Mouse (Mus musculus) intestine, embryonic 15.5 days (tissue): ENCODE measurements around the gene Gm20388. TPM values are rescaled to one million over a fixed set of nuclear protein-coding genes. Genes with fewer than 3 reads are reported as not detected.

Experiments
- ATAC-seq: fragments of 200-750 bp; cut with Nextera tagmentation; 2 replicates; pipeline ENCODE4 v1.8.0; 2017; ENCODE audit warnings: moderate TSS enrichment, moderate library complexity
- H3K27ac ChIP-seq: fragments of 300-500 bp; sonication (generic); 2 replicates; pipeline ENCODE4 v1.5.1; 2015; ENCODE audit warnings: mild to moderate bottlenecking, inconsistent platforms
- H3K27me3 ChIP-seq: fragments of 300-500 bp; sonication (generic); replicated peaks from 2 replicates; pipeline ENCODE4 v1.6.1; 2015; ENCODE audit warnings: inconsistent platforms
- H3K36me3 ChIP-seq: fragments of 300-500 bp; sonication (generic); 2 replicates; pipeline ENCODE4 v1.6.1; 2015; ENCODE audit warnings: inconsistent platforms
- H3K4me1 ChIP-seq: fragments of 300-500 bp; sonication (generic); replicated peaks from 2 replicates; pipeline ENCODE4 v1.6.1; 2015; ENCODE audit warnings: inconsistent platforms
- H3K4me2 ChIP-seq: fragments of 300-500 bp; sonication (generic); replicated peaks from 2 replicates; pipeline ENCODE4 v1.6.1; 2015; ENCODE audit warnings: mild to moderate bottlenecking, inconsistent platforms
- H3K4me3 ChIP-seq: fragments of 300-500 bp; sonication (generic); replicated peaks from 2 replicates; pipeline ENCODE4 v1.5.1; 2015; ENCODE audit warnings: inconsistent platforms
- H3K9ac ChIP-seq: fragments of 300-500 bp; sonication (generic); 2 replicates; pipeline ENCODE4 v1.6.1; 2015; ENCODE audit warnings: inconsistent platforms
- H3K9me3 ChIP-seq: fragments of 300-500 bp; sonication (generic); 2 replicates; pipeline ENCODE4 v1.6.1; 2016; ENCODE audit warnings: inconsistent platforms
- WGBS: fragments of 180-500 bp; shearing (Covaris S2); methylation state at CpG from one replicate; pipeline ENCODE4 v1.1.7; 2015; 5-methylcytosine and 5-hydroxymethylcytosine counted together
- polyA plus RNA-seq: library from polyadenylated mRNA; unstranded; fragments of >200 nt; fragmentation: Nextera tagmentation; extraction: Ambion mirVana; gene quantifications from 2 replicates; pipeline ENCODE4 v1.2.1, GENCODE M21; 2015

Gene Gm20388
- polyA plus RNA-seq, 1 experiment from 2014 or later: not detected

GRCm38 (mm10) chr8:121361166-121361565, 1450.5 kb downstream of the Gm20388 start:
- Histone ChIP-seq H3K36me3 (no peaks in the 10 kb centered on the region), H3K9me3 (no peaks in the 10 kb centered on the region), H3K4me3 (no peak overlapping the region), H3K9ac (no peak overlapping the region), H3K27me3 (peaks cover 33% of the 10 kb centered on the region), H3K27ac (no peak overlapping the region), H3K4me1 (peaks cover 22% of the 10 kb centered on the region), H3K4me2 (no peak overlapping the region)
- 66% methylated on average over 8 of the region's 8 CpGs for WGBS
- no peak for ATAC-seq

GRCm38 (mm10) chr8:121364646-121365045, 1454.0 kb downstream of the Gm20388 start:
- WGBS: 85% methylated on average over 6 of the region's 6 CpGs
- H3K27ac ChIP-seq: no peak overlapping the region

GRCm38 (mm10) chr8:121365150-121365549, 1454.5 kb downstream of the Gm20388 start:
- no peak overlapping the region for H3K9ac ChIP-seq
- H3K4me1 ChIP-seq: peaks cover 21% of the 10 kb centered on the region
- H3K4me2 ChIP-seq: no peak overlapping the region
- no peak overlapping the region for H3K27ac ChIP-seq
- H3K4me3 ChIP-seq: no peak overlapping the region
- 71% methylated on average over 3 of the region's 3 CpGs for WGBS
- ATAC-seq: peak; percentile 48; the same call in 1 of the 2 replicates
- no peaks in the 10 kb centered on the region for H3K9me3 ChIP-seq
- peaks cover 49% of the 10 kb centered on the region for H3K27me3 ChIP-seq
- H3K36me3 ChIP-seq: no peaks in the 10 kb centered on the region

More at GRCm38 (mm10) chr8:121364646-121365045, 1454.0 kb downstream of the Gm20388 start:
- Histone ChIP-seq H3K4me3 (no peak overlapping the region), H3K9me3 (no peaks in the 10 kb centered on the region), H3K4me1 (peaks cover 26% of the 10 kb centered on the region), H3K9ac (no peak overlapping the region), H3K36me3 (no peaks in the 10 kb centered on the region), H3K4me2 (no peak overlapping the region), H3K27me3 (peaks cover 45% of the 10 kb centered on the region)
- no peak for ATAC-seq

GRCm38 (mm10) chr8:121366655-121367054, 1456.0 kb downstream of the Gm20388 start:
- Histone ChIP-seq H3K36me3 (no peaks in the 10 kb centered on the region), H3K4me2 (no peak overlapping the region), H3K4me3 (no peak overlapping the region), H3K27me3 (peaks cover 39% of the 10 kb centered on the region), H3K9me3 (no peaks in the 10 kb centered on the region), H3K4me1 (peaks cover 17% of the 10 kb centered on the region), H3K27ac (no peak overlapping the region), H3K9ac (no peak overlapping the region)
- 54% methylated on average over 12 of the region's 12 CpGs for WGBS
- no peak for ATAC-seq

GRCm38 (mm10) chr8:121368799-121369198, 1458.2 kb downstream of the Gm20388 start:
- no peak for ATAC-seq
- 24% methylated on average over 11 of the region's 11 CpGs for WGBS
- Histone ChIP-seq H3K4me2 (no peak overlapping the region), H3K36me3 (no peaks in the 10 kb centered on the region), H3K9me3 (no peaks in the 10 kb centered on the region), H3K27ac (no peak overlapping the region), H3K4me3 (no peak overlapping the region), H3K9ac (no peak overlapping the region), H3K4me1 (peaks cover 17% of the 10 kb centered on the region), H3K27me3 (peaks cover 32% of the 10 kb centered on the region)

- no peaks in the 10 kb centered on the region for H3K36me3 ChIP-seq
- peaks cover 26% of the 10 kb centered on the region for H3K27me3 ChIP-seq
- no peak overlapping the region for H3K4me2 ChIP-seq
- H3K4me3 ChIP-seq: no peak overlapping the region
- H3K27ac ChIP-seq: no peak overlapping the region
- ATAC-seq: no peak
- no peaks in the 10 kb centered on the region for H3K9me3 ChIP-seq
- 83% methylated on average over 11 of the region's 11 CpGs for WGBS
- no peak overlapping the region for H3K9ac ChIP-seq
- peaks cover 21% of the 10 kb centered on the region for H3K4me1 ChIP-seq
Observed at GRCm38 (mm10) chr8:121369378-121369777, 1458.7 kb downstream of the Gm20388 start.

- 70% methylated on average over 9 of the region's 9 CpGs for WGBS
- Histone ChIP-seq H3K27me3 (peaks cover 23% of the 10 kb centered on the region), H3K27ac (no peak overlapping the region), H3K4me1 (peaks cover 29% of the 10 kb centered on the region), H3K9ac (no peak overlapping the region), H3K36me3 (no peaks in the 10 kb centered on the region), H3K4me3 (no peak overlapping the region), H3K4me2 (no peak overlapping the region), H3K9me3 (no peaks in the 10 kb centered on the region)
- no peak for ATAC-seq
Observed at GRCm38 (mm10) chr8:121371287-121371686, 1460.6 kb downstream of the Gm20388 start.

GRCm38 (mm10) chr8:121371911-121372638, 1461.4 kb downstream of the Gm20388 start:
- Histone ChIP-seq H3K4me1 (peaks cover 32% of the 10 kb centered on the region), H3K4me3 (no peak overlapping the region), H3K27ac (no peak overlapping the region), H3K9ac (no peak overlapping the region), H3K4me2 (no peak overlapping the region), H3K27me3 (peaks cover 23% of the 10 kb centered on the region), H3K9me3 (no peaks in the 10 kb centered on the region), H3K36me3 (no peaks in the 10 kb centered on the region)
- no peak for ATAC-seq
- WGBS: 83% methylated on average over 25 of the region's 25 CpGs

GRCm38 (mm10) chr8:121372639-121372986, 1462.0 kb downstream of the Gm20388 start:
- Histone ChIP-seq H3K4me2 (no peak overlapping the region), H3K9ac (no peak overlapping the region), H3K36me3 (no peaks in the 10 kb centered on the region), H3K4me1 (peaks cover 38% of the 10 kb centered on the region), H3K27ac (no peak overlapping the region), H3K9me3 (no peaks in the 10 kb centered on the region), H3K27me3 (peaks cover 20% of the 10 kb centered on the region), H3K4me3 (no peak overlapping the region)
- ATAC-seq: no peak
- WGBS: 77% methylated on average over 10 of the region's 10 CpGs

GRCm38 (mm10) chr8:121374284-121374683, 1463.6 kb downstream of the Gm20388 start:
- peaks cover 12% of the 10 kb centered on the region for H3K27me3 ChIP-seq
- peaks cover 30% of the 10 kb centered on the region for H3K4me1 ChIP-seq
- H3K4me3 ChIP-seq: no peak overlapping the region
- no peak overlapping the region for H3K9ac ChIP-seq
- 34% methylated on average over 9 of the region's 9 CpGs for WGBS
- no peaks in the 10 kb centered on the region for H3K36me3 ChIP-seq
- no peaks in the 10 kb centered on the region for H3K9me3 ChIP-seq
- H3K27ac ChIP-seq: no peak overlapping the region
- H3K4me2 ChIP-seq: no peak overlapping the region
- no peak for ATAC-seq

- ATAC-seq: no peak
- H3K4me3 ChIP-seq: no peak overlapping the region
- no peaks in the 10 kb centered on the region for H3K36me3 ChIP-seq
- no peak overlapping the region for H3K9ac ChIP-seq
- 17% methylated on average over 8 of the region's 8 CpGs for WGBS
- peaks cover 30% of the 10 kb centered on the region for H3K4me1 ChIP-seq
- no peak overlapping the region for H3K27ac ChIP-seq
- H3K27me3 ChIP-seq: peaks cover 7% of the 10 kb centered on the region; the same call in 1 of the 2 replicates
- no peak overlapping the region for H3K4me2 ChIP-seq
- no peaks in the 10 kb centered on the region for H3K9me3 ChIP-seq
Observed at GRCm38 (mm10) chr8:121374777-121375176, 1464.1 kb downstream of the Gm20388 start.

GRCm38 (mm10) chr8:121376116-121376950, 1465.7 kb downstream of the Gm20388 start:
- Histone ChIP-seq H3K27ac (no peak overlapping the region), H3K9ac (no peak overlapping the region)

More at GRCm38 (mm10) chr8:121376116-121376950, 1465.7 kb downstream of the Gm20388 start:
- Histone ChIP-seq H3K4me3 (no peak overlapping the region), H3K4me2 (no peak overlapping the region), H3K9me3 (no peaks in the 10 kb centered on the region), H3K36me3 (no peaks in the 10 kb centered on the region), H3K27me3 (0 out of 2 replicates have a peak, but pooled peaks cover 3% of the 10 kb centered on the region), H3K4me1 (peaks cover 30% of the 10 kb centered on the region)
- 43% methylated on average over 10 of the region's 10 CpGs for WGBS
- ATAC-seq: peak; percentile 51
